In the genomic region with DNA sequence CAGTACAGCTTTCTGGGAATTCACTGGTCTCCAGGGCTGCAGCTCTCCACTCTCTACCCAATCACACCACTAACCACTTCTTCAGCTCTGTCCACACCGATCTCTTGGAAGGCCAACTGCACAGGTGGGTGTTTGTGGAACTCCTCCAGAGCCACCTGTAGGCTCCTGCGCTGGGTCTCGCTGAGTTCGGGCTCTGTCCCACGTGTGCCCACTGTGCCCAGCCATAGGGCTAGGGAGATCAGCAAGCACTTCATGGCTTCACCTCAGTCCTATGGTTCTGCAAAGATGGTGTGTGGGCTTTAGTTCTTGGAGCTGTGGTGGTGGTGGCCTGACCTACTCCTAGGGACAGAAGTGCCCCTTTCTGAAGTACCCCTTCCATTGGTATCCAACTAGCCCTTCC, we compare ENCODE assay signal across 14 mouse cellular contexts. TPM values are rescaled to one million over a fixed set of nuclear protein-coding genes. Genes with fewer than 3 reads are reported as not detected.
A peak's percentile ranks its signal among the peaks of the same experiment; 100 is the strongest.
DNase-seq lines count a peak whose midpoint lies in the region; ATAC-seq and TF ChIP-seq lines count a peak whose summit lies in the region.
"Had no signal": no experiment of that assay in that cellular context is flagged by ENCODE, and none has a peak within 500 bp of the region (broad histone marks: within the 10 kb centered on the region; RNA-seq: fewer than 3 reads in every experiment).

No protein-coding gene starts in this region.

- H3K4me1 ChIP-seq in kidney, embryonic 15.5 days: peaks cover 41% of the 10 kb centered on the region
- H3K4me1 ChIP-seq in spleen, adult 2 months (ENCODE audit: control insufficient read depth, insufficient read depth, insufficient read length): peaks cover 2% of the 10 kb centered on the region; the same call in 1 of the 2 replicates
- H3K4me1 ChIP-seq in limb, embryonic 10.5 days: peaks cover 27% of the 10 kb centered on the region

- H3K9ac ChIP-seq in kidney, embryonic 15.5 days: no peak overlapping the region

- WGBS in kidney, embryonic 15.5 days: 91% methylated on average over 5 of the region's 5 CpGs
- 94% methylated on average over 5 of the region's 5 CpGs for WGBS in spleen, adult 2 months
- 88% methylated on average over 5 of the region's 5 CpGs for WGBS in limb, embryonic 10.5 days

- TF ChIP-seq CTCF in spleen, adult 2 months (IDR thresholded peaks at IDR 0.05; ENCODE audit: extremely low read depth, insufficient read depth, insufficient read length, insufficient replicate concordance): no peak

- H3K27me3 ChIP-seq in kidney, embryonic 15.5 days: no peaks in the 10 kb centered on the region
- H3K27me3 ChIP-seq in spleen, adult 2 months (ENCODE audit: control insufficient read depth, insufficient read depth, low read length): no peaks in the 10 kb centered on the region
- no peaks in the 10 kb centered on the region for H3K27me3 ChIP-seq in limb, embryonic 10.5 days (ENCODE audit: low read depth, poor library complexity, severe bottlenecking)

- no peak for DNase-seq in kidney, adult 18-20 months
- no peak for DNase-seq in spleen, adult 2 months (ENCODE audit: low read depth in 1 of 2, low spot score in 2 of 2)
- no peak for DNase-seq in spleen, postnatal 4 days (ENCODE audit: low spot score in 2 of 2)
- no peak for DNase-seq in limb, embryonic 10.5 days (ENCODE audit: low spot score)
- DNase-seq in adrenal gland, postnatal 36 days: no peak
- DNase-seq: cerebellum, adult 11 months; thymus, adult 18-20 months had no signal

- ATAC-seq in kidney, embryonic 15.5 days (replicated peaks; ENCODE audit: low FRiP score): no peak
- no peak for ATAC-seq in megakaryocyte progenitor cell, adult 5-6 weeks (replicated peaks; ENCODE audit: poor library complexity)

- H3K4me3 ChIP-seq in kidney, embryonic 15.5 days (replicated peaks): peak overlapping the region; percentile 12
- peak overlapping the region; percentile 10; the same call in 1 of the 2 replicates for H3K4me3 ChIP-seq in spleen, adult 2 months (ENCODE audit: extremely low read depth, insufficient read depth, insufficient read length)
- no peak overlapping the region for H3K4me3 ChIP-seq in limb, embryonic 10.5 days
- H3K4me3 ChIP-seq: megakaryocyte, embryonic 14.5 days; myocyte had no signal

- peak overlapping the region; percentile 47 for H3K4me2 ChIP-seq in kidney, embryonic 15.5 days

- TF ChIP-seq POLR2A in spleen, adult 2 months (IDR thresholded peaks at IDR 0.05; ENCODE audit: low read depth, low read length): no peak

- H3K27ac ChIP-seq in kidney, embryonic 15.5 days: peak overlapping the region; percentile 75
- H3K27ac ChIP-seq in spleen, adult 2 months (ENCODE audit: insufficient read depth, low read length): peak overlapping the region; percentile 2; the same call in 1 of the 2 replicates
- peak overlapping the region; percentile 78 for H3K27ac ChIP-seq in limb, embryonic 10.5 days

- H3K36me3 ChIP-seq in kidney, embryonic 15.5 days: no peaks in the 10 kb centered on the region
- no peaks in the 10 kb centered on the region for H3K36me3 ChIP-seq in spleen, adult 2 months (ENCODE audit: control insufficient read depth, insufficient read depth, low read length)
- H3K36me3 ChIP-seq in limb, embryonic 10.5 days: peaks cover 24% of the 10 kb centered on the region

- H3K9me3 ChIP-seq in kidney, embryonic 15.5 days (replicated peaks): no peaks in the 10 kb centered on the region
- no peaks in the 10 kb centered on the region for H3K9me3 ChIP-seq in limb, embryonic 10.5 days (replicated peaks)

RNA-seq across cellular contexts. Expression of gene Rarres2, which starts 0.6 kb away (rescaled TPM):
- polyA plus RNA-seq in kidney, embryonic 15.5 days (2015; fragmentation: Nextera tagmentation; extraction: Ambion mirVana): 55.4 and 68.7 TPM in 2 replicates
- polyA plus RNA-seq in spleen, adult 2 months (2012; rRNA removed): 44.3 and 45.5 TPM in 2 replicates
- 6.1 and 7.3 TPM in 2 replicates for polyA plus RNA-seq in limb, embryonic 10.5 days (2016; fragmentation: Nextera tagmentation; extraction: Ambion mirVana)
- 10 to 100 TPM; 52.7 to 77.5 TPM for total RNA-seq in adrenal gland, postnatal 36 days (2021)
- total RNA-seq in megakaryocyte progenitor cell, adult 5-6 weeks (2015): not detected in 2 replicates
- not detected in 2 replicates for total RNA-seq in megakaryocyte progenitor cell, adult 5-6 weeks (2017)

RNA-seq across cellular contexts. Expression of gene Gm45021, which starts 17.4 kb away (rescaled TPM):
- not detected in 2 replicates for polyA plus RNA-seq in kidney, embryonic 15.5 days (2015; fragmentation: Nextera tagmentation; extraction: Ambion mirVana)
- polyA plus RNA-seq in spleen, adult 2 months (2012; rRNA removed): not detected in 2 replicates
- not detected in 2 replicates for polyA plus RNA-seq in limb, embryonic 10.5 days (2016; fragmentation: Nextera tagmentation; extraction: Ambion mirVana)
- total RNA-seq in adrenal gland, postnatal 36 days (2021): not detected
- not detected in 2 replicates for total RNA-seq in megakaryocyte progenitor cell, adult 5-6 weeks (2015)
- not detected in 2 replicates for total RNA-seq in megakaryocyte progenitor cell, adult 5-6 weeks (2017)
- total RNA-seq: adrenal gland, postnatal 10 days; gastrocnemius, postnatal 4 days; left cerebral cortex, adult 8-10 months had no signal
- polyA plus RNA-seq: myocyte had no signal

RNA-seq across cellular contexts. Expression of gene Lrrc61, which starts 17.4 kb away (rescaled TPM):
- polyA plus RNA-seq in kidney, embryonic 15.5 days (2015; fragmentation: Nextera tagmentation; extraction: Ambion mirVana): 12.8 and 16.4 TPM in 2 replicates
- 22.9 and 38.8 TPM in 2 replicates for polyA plus RNA-seq in spleen, adult 2 months (2012; rRNA removed)
- polyA plus RNA-seq in limb, embryonic 10.5 days (2016; fragmentation: Nextera tagmentation; extraction: Ambion mirVana): 13.1 and 17.2 TPM in 2 replicates
- total RNA-seq in adrenal gland, postnatal 36 days (2021): 10 to 100 TPM; 26.0 to 49.9 TPM
- total RNA-seq in megakaryocyte progenitor cell, adult 5-6 weeks (2015): 8.0 and 11.6 TPM in 2 replicates
- total RNA-seq in megakaryocyte progenitor cell, adult 5-6 weeks (2017): 4.9 and 6.3 TPM in 2 replicates

RNA-seq across cellular contexts. Expression of gene Repin1, which starts 21.7 kb away (rescaled TPM):
- polyA plus RNA-seq in kidney, embryonic 15.5 days (2015; fragmentation: Nextera tagmentation; extraction: Ambion mirVana): 43.8 and 47.3 TPM in 2 replicates
- 12.4 and 15.8 TPM in 2 replicates for polyA plus RNA-seq in spleen, adult 2 months (2012; rRNA removed)
- polyA plus RNA-seq in limb, embryonic 10.5 days (2016; fragmentation: Nextera tagmentation; extraction: Ambion mirVana): 53.1 and 57.3 TPM in 2 replicates
- total RNA-seq in adrenal gland, postnatal 36 days (2021): 10 to 100 TPM; 48.5 to 50.5 TPM
- total RNA-seq in megakaryocyte progenitor cell, adult 5-6 weeks (2015): 7.7 and 11.2 TPM in 2 replicates
- 10.0 and 16.6 TPM in 2 replicates for total RNA-seq in megakaryocyte progenitor cell, adult 5-6 weeks (2017)

RNA-seq across cellular contexts. Expression of gene Gm44965, which starts 21.7 kb away (rescaled TPM):
- not detected in 2 replicates for polyA plus RNA-seq in kidney, embryonic 15.5 days (2015; fragmentation: Nextera tagmentation; extraction: Ambion mirVana)
- polyA plus RNA-seq in spleen, adult 2 months (2012; rRNA removed): not detected in 2 replicates
- polyA plus RNA-seq in limb, embryonic 10.5 days (2016; fragmentation: Nextera tagmentation; extraction: Ambion mirVana): not detected in 2 replicates
- not detected for total RNA-seq in adrenal gland, postnatal 36 days (2021)
- total RNA-seq in megakaryocyte progenitor cell, adult 5-6 weeks (2015): not detected in 2 replicates
- total RNA-seq in megakaryocyte progenitor cell, adult 5-6 weeks (2017): not detected in 2 replicates

Comparison
In these comparisons a context has a peak if more than half of its experiments do, and no peak if none do; other contexts are left out.
1. H3K27ac ChIP-seq: peak in every context shown above with its lines; median percentile 78 in limb, embryonic 10.5 days; 75 in kidney, embryonic 15.5 days; 2 in spleen, adult 2 months.